Mouse (Mus musculus) cerebellum, postnatal 4 days (tissue): Measurements from ENCODE around the gene 2010111I01Rik.
"Not testable (repeated sequence)": the region's sequence is repeated elsewhere in the genome, so short reads cannot be mapped to it uniquely, and the experiment has no call there.

ENCODE experiments used
- DNase-seq, 2 experiments: peaks; one replicate each; pipeline ENCODE4 v3.0.0; 2022; ENCODE audit warnings: low spot score in 2 of 2, mixed read lengths in 1 of 2

2010111I01Rik gene

DNA sequence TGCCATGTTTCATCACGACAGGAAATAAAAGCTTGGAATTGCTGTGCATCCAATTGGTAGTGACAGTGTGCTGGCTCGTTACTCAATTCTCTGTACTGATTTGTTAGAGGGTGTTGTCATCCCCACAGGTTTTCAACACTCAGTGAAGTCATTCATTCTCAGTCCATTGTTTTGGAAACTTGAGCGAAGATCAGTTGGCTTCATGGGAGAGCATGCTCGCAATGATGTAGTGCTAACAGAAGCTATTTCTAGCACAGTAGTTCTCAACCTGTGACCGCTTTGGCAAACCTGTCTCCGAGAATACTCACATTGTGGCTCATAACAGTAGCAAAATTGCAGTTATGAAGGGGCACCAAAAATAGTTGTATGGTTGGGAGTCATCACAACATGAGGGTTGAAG is 8.7 kb upstream of the 2010111I01Rik start:
- DNase-seq = no peak

DNA sequence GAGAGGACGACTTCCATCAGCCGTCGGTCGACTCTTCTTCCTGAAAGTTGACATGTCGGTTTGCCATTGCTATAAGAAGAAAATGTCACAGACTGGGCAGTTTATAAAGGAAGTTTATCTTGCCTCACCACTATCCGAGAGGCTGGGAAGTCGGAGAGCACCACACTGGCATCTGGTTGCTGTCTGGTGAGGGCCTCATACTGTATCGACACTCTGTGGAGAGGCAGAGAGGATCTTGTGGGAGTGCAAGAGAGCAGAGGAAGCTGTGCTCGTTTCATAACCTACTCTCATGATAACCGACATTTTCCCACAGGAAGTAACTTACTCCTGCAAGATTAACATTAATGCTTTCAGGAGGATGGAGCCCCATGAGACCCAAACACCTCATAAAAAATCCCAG is 7.9 kb upstream of the 2010111I01Rik start:
- no peak for DNase-seq

DNA sequence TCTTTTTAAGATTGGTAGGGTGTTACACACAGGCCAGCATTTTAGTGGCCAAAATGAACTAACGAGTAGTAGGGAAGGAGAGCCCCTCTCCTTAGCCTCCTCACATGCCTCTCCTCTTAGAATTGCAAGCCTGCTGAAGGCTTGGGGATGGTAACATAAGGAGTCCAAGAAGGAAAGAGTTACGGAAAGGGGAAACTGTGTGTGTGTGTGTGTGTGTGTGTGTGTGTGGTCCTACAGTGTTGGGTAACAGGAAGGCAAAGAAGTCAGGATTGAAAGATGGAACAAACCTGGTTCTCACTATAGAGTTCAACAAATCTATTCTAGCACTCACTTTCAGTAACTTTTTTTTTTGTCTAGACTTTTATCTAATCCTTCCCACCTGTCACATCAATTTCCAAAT is 1.3 kb upstream of the 2010111I01Rik start:
- DNase-seq = no peak

DNA sequence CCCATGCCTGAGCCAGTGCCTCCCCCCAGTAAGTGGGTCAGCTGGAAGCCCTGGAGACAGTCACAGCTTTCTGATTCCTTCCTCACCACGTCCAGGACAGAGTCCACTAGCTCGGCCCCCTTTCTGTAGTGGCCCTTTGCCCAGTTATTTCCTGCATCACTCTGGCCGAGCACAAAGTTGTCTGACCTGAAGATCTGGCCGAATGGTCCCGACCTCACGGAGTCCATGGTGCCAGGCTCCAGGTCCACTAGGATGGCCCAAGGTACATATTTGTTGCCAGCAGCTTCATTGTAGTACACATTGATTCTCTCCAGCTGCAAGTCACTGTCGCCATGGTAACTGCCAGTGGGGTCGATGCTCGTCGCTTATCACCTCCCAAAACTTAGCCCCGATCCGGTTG is 3.5 kb downstream of the 2010111I01Rik start:
- DNase-seq = no peak

DNA sequence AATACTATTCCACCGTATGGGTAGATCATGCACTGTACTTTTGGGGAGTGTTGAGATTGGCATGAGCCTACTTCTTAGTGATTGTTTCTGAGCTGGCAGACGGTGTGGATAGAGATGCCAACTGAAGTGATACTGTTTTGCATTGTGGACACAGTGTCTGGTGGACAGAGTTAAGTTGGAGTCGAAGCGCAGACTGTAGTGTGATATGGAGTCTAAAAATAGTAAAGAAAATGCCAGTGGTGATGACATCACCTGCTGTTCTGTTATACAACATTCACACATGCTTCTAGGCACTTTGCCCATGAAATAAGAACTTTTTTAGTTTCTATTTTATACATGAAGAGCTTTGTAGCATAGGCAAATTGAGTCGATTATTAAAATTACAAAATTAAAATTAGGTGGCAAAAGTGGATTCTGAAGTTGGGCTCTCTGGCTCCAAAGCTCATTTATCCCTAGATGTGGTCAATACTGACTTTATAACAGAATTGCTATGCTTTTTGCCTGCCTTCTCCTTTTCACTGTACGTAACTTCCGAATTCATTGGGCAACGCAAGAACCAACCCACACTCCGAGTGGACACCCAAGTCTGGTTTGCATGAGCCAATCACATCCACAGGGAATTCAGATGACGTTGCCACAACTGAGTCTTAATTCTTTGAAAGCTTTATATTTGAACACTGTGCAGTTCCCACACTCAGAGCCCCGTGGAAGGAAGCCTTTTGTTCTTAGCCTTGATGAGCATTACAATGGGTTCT is 6.0 kb downstream of the 2010111I01Rik start:
- DNase-seq = no peak

DNA sequence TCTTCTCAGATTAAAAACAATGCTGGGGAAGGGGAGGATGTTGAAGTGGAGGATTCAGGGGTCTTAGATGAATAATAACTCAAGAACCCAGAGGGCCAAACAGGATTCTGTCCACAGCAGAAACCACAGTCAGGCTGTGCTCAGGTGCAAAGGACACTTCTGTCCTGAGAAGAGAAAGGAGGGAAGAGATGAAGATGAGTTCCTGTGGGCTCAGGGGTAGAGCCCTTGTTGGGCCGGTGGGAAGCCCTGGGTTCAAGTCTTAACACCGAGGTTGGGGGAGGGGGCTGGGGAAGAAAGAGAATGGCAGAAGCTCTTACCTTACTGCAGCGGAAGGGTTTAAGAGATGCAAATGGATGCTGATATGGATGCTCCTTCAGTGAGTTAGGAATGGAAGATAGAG is 7.7 kb downstream of the 2010111I01Rik start:
- no peak for DNase-seq

DNA sequence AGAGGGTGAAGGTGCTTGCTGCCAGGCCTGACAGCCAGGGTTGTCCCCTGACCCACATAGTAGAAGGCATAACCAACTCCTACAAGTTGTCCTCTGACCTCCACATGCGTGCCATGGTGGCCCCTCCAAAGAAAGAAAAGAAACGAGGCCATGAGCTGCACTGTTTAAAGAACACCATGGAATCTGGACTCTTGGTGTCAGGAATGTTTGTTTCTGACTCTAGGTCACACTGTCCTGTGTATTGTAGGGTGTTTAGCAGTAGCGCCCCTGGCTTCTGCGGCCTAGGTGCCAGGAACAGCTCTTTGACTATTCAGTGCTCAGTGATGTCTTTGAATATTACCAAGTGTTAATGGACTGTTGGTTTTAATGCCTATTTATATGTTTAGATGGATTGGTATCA is 8.4 kb downstream of the 2010111I01Rik start:
- no peak for DNase-seq

DNA sequence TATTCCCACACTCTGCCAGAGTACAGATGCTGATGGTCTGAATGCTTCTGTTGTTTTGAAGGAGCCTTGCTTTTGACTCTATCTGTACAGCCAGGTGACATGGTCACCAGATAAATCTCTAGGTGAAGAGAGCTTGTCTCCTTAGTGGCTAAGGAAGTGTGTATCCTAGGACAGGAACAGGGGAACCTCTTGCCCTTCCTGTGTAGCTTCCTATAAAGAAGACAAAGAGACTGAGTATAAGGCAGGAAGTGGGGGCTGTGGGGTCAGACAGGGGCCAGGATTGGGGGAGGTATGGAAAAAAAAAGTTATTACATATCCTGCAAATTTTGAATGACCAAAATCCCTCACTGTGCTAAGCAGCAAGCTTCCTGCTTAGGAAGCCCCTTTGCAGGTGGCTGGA is 13.4 kb downstream of the 2010111I01Rik start:
- DNase-seq = no peak

DNA sequence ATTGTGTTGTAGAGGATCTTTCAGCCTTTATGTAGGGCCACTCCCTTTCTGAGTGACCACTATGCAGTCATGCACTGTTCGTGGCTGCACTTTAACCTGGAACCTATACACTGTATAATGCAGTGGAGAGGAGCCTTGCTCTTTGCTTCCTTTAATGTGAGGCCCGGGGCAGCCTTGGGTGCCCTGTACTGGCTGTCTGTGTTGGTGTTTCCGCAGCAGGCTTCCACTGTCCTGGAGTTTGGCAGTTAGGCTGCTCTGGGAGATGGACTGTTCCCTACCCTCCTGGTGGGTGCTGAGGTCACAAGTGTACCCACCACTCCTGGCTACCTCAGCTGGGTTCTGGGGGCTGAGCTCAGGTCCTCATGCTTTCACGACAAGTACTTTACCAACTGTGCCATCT is 14.1 kb downstream of the 2010111I01Rik start:
- DNase-seq = no peak

DNA sequence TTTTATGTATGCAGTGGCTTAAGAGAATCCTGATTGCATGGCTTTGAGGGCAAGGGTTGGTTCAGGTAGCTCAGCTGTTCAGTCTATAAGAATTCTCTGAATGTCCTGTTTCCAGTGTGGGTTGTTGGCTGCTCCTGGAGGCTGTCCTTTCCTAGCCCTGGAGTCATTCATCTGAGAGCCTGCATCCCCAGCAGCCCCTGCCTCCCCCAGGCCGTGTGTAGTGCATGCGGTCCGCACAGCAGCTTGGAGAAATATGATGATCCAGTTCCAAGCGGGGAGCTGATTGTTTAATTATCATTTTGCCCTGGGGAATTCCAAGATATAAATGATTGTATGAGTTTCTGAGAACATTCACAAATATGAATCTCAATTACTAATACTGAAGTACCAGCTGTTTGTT is 14.5 kb downstream of the 2010111I01Rik start:
- DNase-seq = no peak

DNA sequence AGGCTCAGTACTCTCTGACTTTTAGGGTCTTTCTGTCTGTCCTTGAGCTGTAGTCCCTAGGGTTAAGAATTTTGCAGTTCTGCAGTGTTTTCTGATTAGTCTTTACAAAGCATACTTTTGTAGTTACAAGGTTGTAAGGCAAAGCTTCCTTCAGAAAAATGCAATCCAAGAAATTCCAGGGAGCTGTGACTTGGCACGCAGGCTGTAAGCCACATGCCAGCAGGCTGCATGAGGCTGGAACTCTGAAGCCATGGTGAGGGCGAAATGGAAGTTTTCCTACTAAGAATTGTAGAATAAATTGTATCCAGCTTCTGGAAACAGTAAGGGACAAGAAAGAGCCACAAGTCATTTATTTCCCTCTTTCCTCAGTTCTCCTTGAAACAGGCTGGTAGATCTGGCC is 15.4 kb downstream of the 2010111I01Rik start:
- DNase-seq = no peak

DNA sequence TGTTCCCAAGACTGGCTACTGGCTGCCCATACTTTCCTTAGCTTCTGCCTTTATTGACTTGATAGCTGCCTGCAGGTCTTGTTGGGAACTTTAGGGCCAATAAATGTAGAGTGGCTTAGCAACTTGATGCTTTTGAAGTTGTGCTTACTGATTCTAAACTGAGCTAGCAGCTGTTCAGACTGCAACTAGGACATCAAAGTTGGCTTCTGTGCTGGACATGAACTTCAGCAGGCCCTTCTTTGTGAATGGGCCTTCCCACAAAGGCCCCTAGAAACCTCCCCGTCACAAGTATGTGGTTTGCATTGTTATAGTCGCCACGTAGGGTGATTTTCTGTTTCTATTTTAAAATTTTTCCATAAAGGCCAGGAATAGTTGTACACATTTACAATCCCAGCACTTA is 19.8 kb downstream of the 2010111I01Rik start:
- no peak for DNase-seq

DNA sequence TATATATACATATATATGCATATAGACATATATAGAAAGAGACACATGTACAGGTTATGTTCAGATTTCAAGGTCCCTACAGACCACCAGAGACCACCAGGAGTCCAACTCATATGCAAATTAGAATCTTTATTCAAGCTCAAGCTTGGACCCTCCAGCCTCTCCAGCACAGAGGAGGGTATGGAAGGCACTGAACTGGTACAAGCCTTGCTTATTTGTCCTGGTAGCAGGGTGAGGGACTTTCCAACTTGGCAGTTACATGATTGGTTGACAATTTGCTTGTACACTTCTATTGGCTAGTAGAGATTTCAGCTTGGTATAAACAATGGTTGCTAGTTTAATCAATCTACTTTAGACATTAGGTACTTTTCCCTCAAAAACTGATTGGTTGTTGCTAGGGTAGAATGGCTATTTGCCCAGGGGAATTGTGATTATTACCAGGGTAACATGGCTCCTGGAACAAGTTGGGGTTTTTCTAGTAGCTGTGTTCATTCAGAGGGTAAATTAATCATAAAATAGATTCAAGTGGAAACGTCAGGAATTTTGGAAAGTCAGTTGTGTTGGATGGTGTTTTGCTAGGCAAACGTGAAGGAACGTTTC is 25.3 kb downstream of the 2010111I01Rik start:
- no peak for DNase-seq

DNA sequence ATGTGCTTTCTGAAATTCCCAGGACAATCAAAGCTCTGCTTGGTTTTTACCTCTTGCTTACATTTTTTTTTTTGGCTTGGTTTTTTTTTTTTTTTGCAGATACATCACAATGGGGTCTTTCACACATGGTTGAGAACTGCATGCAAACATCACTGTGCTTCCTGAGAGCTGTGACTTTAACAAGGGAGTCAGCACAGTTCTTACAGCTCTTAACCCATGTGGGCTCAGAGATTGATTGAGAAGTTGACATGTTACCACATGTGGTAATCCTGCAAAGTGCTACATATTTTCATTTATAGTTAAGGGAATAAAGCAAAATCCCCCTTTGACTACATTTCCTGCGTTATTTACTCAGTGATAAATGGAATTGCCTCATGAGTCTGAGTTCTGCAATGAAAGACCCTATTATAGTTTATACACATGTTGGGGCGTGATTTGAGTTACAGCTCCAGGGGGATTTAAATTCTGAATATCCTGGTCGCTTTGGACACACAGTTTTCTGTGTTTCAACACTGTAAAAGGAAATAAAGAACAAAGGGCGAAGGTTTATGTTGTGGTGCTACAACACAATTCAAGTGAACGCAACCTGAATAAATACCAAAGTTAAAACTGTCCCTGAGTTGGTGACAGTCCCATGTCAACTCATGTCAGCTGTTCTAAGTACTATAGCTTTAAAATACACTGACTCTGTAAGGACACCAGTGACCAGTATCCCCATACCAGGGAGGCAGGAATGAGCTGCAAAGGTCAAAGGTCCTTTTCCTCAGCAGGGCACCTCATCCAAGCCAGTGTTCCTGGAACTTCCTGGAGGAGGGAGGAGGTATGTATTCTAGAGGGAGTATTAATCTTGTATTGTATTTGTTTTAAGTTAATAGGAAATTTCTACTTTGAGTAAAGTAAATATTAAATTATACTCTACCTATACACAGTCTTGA is 29.1 kb downstream of the 2010111I01Rik start:
- DNase-seq = no peak

DNA sequence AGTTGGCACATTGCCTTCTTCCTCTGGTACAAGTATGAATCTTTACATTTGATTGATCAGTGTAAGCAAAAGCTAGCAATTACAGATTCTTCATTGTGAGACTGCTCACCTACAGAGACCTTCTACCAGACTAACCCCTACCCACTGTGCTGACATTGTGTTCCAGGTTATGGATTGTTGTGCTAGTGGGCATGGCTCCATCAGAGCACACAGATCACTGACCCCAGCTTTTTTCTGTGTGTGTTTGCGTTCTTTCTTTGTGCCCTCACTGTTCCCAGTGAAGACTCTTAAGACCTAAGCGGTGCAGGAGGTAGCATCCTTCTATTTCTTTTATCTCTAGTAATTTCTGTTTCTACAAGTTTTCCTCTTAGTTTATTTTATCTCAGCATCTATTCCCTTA is 32.1 kb downstream of the 2010111I01Rik start:
- DNase-seq = no peak

DNA sequence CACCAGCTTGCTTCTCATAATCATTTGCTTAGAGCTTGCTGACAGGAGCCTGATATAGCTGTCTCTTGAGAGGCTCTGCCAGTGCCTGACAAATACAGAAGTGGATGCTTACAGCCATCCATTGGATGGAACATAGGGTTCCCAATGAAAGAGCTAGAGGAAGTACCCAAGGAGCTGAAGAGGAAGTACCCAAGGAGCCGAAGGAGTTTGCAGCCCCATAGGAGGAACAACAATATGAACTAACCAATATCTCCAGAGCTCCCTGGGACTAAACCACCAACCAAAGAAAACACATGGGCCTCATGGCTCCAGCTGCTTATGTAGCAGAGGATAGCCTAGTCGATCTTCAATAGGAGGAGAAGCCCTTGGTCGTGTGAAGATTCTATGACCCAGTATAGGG is 42.8 kb downstream of the 2010111I01Rik start:
- not testable (repeated sequence) for DNase-seq

DNA sequence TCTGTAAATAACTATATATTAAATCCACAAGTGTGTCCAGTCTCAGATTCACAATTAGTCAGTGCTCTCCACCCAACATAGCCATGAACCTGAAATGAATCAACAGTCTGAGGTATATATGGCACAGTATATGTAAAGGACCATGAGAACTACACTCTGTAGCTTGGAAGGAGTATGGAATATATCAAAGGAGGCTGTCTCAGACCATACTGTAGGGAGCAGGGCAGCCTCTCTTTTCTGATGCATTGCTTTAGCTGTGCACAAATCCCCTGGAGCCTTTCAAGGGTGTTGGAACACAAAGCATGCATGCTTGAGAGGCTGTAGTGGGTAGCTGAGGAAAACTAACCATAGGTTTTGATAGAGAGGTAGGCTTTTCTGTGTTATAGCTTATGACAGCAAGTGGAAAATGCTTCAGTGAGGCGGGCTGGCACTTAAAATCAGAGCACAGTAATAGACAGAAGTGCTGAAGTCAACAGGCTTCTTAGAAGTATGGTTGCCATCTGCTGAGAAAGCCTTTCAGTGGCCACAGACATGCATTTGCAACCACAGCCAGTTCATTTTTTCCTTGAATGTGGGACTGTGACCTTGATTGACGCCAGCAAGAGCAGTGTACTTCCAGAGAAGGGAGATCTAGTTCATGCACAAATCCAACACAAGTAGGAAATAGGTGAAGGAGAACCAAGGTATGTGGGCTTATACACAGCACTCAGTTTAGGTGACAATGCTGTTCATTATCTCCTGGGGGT is 45.8 kb downstream of the 2010111I01Rik start:
- no peak for DNase-seq

DNA sequence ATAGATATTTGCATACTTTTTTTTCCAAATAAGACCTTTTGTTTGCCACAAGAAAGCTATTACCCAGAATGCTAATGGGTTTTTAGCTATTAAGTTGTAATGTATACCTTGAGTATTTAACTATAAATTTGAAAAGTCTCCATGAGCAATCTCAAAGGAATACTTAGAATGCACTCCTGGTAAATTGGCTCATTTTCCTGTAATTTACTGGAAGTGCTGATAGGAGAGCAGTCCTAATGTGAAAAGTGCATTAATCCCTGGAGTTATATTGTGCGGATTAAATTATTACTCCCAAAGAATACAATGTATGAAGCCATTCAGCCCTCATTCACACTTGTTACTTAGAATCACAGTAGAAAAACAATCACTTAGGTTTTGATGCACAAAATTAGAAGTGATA is 49.7 kb downstream of the 2010111I01Rik start:
- no peak for DNase-seq

DNA sequence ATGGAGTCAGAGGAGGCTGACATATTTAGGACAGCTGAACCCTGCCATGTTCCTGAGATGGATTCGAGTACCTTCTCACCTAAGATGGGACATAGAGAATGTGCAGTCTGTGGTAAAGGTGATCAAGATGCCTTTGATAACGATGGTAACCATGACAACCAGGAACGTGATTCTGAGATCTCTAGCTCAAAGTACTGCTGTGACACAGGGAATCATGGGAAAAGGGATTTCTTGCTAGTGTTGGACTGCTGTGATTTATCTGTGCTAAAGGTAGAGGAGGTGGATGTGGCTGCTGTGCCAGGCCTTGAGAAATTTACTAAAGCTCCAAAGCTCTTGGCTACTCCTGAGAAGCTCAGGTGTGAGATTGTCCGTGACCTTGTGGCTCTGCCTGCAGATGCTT is 50.7 kb downstream of the 2010111I01Rik start:
- no peak for DNase-seq

DNA sequence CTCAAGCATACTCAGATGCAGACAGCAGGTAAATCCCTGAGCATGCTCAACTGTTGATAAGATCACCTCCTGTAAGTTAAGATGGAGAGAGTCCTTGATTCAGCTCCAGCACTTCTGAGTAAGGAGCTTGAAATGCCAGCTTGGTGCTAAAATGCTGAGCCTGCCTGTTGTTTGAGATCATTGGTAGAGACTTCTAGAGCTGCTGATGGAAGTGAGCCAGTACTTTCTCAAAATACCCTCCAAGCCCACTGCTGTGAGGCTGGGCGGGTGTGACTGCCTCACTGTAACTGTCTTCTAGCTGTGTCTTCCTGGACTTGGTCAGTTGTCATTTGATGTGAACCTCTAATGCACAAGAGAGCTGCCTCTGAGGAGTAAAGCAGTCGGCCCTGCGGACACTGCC is 51.4 kb downstream of the 2010111I01Rik start:
- DNase-seq = no peak

DNA sequence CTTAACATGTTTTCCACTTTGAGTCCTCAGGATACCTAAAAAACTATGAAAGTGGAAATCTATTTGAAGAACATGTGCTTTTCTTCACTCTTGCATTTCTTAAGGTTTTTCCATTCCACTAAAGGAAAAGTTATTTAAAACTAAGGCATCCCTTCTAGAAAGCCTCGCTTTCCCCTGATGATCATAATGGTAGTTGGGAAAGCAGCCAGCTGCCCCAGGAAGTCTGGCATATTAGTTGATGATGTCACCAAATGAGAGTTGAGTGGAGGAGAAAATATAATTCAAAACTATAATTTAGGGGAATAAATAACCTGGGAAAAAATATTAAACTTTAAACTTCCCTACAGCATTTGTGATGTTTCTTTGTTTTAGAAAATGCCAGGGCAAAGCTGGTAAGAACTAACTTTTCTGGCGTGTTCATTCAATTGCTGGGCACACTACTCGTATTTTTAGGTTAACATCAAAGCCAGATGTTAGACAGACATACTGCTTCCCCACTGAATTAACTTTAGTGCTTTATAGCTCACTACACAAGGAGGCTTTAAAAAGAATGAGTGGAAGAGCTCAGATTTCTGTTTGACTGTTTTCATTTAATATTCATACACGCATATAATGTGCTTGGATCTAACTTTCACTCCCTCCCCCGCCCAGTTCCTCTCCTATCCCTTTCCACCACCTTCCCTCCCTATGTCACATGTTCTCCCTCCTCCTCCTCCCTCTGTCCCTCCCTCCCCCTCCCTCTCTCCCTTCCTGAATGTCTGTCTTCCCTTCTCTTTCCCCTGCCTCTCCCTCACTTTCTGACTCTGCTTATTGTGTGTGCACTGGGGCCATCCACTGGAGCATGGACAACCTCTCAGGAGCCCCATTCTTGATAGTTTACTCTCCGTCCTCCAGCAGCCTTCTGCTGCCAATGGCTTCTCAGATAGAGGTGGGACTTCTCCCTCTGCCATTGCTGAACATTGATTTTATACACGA is 58.8 kb downstream of the 2010111I01Rik start:
- DNase-seq = no peak
